Mouse (Mus musculus): ENCODE results near the gene Slc46a1.

Gene Slc46a1

GRCm38 (mm10) chr11:78502909-78503650, 37.6 kb downstream of the Slc46a1 start, which contains the start of gene Sebox:
TSS of gene Sebox (plus strand) at chr11:78503447.
- DNase-seq (ENCODE audit: low spot score), result no peak

- DNase-seq (ENCODE audit: low spot score), result no peak
Measured at GRCm38 (mm10) chr11:78505430-78505829, 39.9 kb downstream of the Slc46a1 start.

- peak; percentile 41 for DNase-seq (ENCODE audit: low spot score)
Measured at GRCm38 (mm10) chr11:78509148-78509547, 43.7 kb downstream of the Slc46a1 start.

- DNase-seq (ENCODE audit: low spot score), result peak; percentile 93
Measured at GRCm38 (mm10) chr11:78512025-78512957, 46.8 kb downstream of the Slc46a1 start, which contains the start of the genes Tmem199 and Poldip2. TSS of gene Tmem199 (minus strand) at chr11:78512172. TSS of gene Poldip2 (plus strand) at chr11:78512193.

- no peak for DNase-seq (ENCODE audit: low spot score)
Measured at GRCm38 (mm10) chr11:78513106-78513790, 47.8 kb downstream of the Slc46a1 start.

GRCm38 (mm10) chr11:78515549-78516325, 50.2 kb downstream of the Slc46a1 start:
- no peak for DNase-seq (ENCODE audit: low spot score)

GRCm38 (mm10) chr11:78518931-78519330, 53.4 kb downstream of the Slc46a1 start:
- DNase-seq (ENCODE audit: low spot score), result no peak

Measured in retina, embryonic 14.5 days (tissue).